Mouse (Mus musculus): ENCODE results near the gene Lama4. TPM values are rescaled to one million over a fixed set of nuclear protein-coding genes. Genes with fewer than 3 reads are reported as not detected.

The Lama4 gene
- total RNA-seq, 2 experiments from 2014 or later: not detected

DNA sequence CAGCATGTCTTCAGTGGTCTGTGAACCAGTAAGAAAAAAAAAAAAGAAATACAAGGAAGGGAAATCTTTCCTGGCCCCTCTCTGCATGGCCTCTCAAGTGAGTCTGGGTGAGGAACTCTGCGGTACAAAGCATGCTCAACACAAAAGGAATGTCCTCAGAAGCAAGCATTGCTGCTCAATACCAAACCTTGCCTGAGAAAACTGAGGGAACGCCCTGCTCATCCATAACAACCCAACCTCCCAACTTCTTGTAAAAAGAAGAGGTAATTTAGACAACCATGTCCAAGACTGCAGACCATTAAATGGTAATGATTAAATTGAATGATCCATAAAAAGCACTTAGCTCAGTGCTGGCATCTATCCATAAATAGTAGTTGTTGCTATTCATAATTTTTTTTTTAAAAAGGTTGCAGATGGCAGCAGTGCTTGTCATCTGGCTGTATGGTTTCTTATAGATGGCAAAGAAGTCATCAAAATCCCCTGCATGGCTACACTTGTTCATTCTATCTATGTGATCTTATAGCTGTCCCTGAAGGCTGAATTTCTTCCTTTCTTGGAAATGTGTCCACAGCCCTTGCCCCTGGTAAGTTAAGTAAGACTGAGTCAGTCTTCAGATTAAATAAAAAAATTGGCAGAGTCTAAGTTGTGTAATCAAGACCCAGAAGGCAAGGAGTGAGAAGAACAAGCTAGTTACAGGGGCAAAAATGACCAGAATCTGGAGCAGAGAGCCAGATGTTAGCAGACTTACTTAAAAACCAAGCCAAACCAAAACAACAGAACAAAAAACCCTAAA, 28.5 kb downstream of the Lama4 start:
- ATAC-seq (replicated peaks; ENCODE audit: low FRiP score, low TSS enrichment, poor library complexity, severe bottlenecking): no peak

GRCm38 (mm10) chr10:38994719-38995450, 29.6 kb downstream of the Lama4 start:
- no peak for ATAC-seq (replicated peaks; ENCODE audit: low FRiP score, low TSS enrichment, poor library complexity, severe bottlenecking)

GRCm38 (mm10) chr10:38995896-38996295, 30.6 kb downstream of the Lama4 start:
- no peak for ATAC-seq (replicated peaks; ENCODE audit: low FRiP score, low TSS enrichment, poor library complexity, severe bottlenecking)

GRCm38 (mm10) chr10:39000951-39001350, 35.6 kb downstream of the Lama4 start:
- ATAC-seq (replicated peaks; ENCODE audit: low FRiP score, low TSS enrichment, poor library complexity, severe bottlenecking): no peak

DNA sequence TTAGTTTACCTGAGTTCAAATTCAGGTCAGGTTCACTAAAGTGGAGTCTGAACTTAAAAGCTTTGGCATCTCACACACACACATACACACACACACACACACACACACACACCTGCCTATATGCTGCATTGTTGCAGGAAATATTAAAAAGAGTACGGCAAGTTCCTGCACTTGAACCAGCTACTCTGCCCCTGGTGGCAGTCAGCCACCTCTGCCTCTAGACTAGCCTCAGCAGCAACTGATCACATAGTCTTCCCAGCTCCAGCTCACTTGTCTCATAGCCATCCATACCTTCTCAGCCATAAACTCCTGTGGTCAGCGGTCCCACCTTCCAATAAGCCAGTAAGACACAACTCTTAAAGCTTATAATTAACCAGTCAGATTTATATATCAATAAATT, 37.2 kb downstream of the Lama4 start:
- ATAC-seq (replicated peaks; ENCODE audit: low FRiP score, low TSS enrichment, poor library complexity, severe bottlenecking): no peak

- no peak for ATAC-seq (replicated peaks; ENCODE audit: low FRiP score, low TSS enrichment, poor library complexity, severe bottlenecking)
Measured at GRCm38 (mm10) chr10:39003520-39003919, 38.2 kb downstream of the Lama4 start.

DNA sequence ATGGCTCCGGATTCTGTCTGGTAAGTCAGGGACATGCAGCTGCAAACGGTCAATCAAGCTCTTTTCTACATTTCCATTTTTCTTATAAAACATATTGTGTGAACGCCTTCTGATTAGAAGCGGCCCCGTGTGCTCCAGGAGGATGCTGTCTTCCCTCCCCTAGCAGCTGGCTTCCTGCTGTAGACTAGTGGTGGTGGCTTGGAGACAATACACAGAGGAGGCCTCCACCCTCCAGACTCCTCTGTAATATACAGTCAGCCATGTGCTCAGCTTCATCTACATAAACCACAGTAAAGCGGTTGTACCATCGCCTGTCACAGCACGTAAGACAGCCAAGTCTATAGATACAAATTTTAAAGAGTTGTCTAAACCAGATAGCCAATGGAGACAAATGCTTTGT, 40.2 kb downstream of the Lama4 start:
- ATAC-seq (replicated peaks; ENCODE audit: low FRiP score, low TSS enrichment, poor library complexity, severe bottlenecking): no peak

DNA sequence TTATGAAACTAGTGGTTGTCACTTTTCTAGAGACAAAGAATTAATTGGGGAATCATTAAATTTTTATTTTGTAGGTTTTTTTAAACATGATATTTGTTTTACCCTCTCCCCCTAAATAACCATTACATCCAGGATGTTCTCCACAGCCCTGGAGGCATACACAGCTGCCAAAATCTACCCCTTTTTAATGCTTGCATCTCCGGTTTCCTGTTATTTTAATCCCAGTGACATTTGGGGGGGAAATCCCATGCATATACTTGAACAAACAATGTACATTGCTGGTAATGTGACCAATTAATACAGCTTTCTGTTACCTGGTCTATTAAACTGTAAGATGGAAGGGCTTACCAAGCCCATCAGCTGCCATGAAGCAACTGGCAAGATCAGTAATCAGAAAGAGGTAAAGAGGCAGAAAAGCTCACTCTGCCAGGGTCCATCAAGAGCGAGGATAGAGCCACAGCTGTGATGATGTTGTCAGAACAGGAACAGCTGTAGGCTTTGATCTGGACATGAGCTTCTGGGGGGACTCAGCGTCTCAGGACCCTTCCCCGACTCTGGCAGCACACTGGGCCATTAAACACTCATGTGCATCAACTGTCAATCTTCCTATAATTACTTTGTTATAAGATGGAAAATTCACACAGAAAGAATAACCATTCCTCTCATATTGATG, 41.3 kb downstream of the Lama4 start:
- ATAC-seq (replicated peaks; ENCODE audit: low FRiP score, low TSS enrichment, poor library complexity, severe bottlenecking): no peak

DNA sequence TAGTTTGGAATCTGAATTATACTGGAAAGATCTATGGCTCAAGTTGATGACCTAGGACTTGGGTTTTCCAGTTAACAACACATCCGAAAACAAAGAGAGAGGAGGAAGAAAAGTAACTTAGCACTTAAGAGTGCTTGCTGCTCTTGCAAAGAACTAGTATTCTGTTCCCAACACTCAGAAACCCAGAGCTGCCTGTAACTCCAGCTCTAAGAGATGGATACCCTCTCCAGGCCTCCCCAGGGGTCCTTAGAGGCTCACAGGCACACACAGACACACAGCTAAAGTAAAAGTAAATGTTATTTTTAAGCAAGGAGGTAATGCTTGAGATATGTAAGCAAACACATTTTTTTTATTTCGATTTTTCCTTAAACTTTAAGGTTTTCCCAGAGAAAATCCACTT, 49.5 kb downstream of the Lama4 start:
- no peak for ATAC-seq (replicated peaks; ENCODE audit: low FRiP score, low TSS enrichment, poor library complexity, severe bottlenecking)

GRCm38 (mm10) chr10:39017986-39018385, 52.7 kb downstream of the Lama4 start:
- no peak for ATAC-seq (replicated peaks; ENCODE audit: low FRiP score, low TSS enrichment, poor library complexity, severe bottlenecking)

DNA sequence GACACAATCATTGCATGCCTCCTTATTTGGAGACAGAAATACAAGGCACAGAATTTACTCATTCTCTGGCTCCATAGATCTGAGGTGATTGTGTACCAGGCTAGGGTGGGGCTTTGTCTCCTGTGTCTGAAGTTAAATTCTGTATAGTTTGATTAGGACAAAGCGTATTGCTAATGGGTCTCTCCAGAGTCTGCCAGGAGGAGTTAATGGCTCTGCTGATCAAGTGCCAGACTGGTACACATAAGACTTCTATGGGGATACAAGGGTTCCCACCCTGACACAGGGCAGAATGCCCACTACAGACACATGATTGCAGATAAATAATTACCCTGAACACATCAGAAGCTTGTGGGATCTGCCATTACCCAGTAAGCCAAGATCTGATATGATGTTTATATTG, 53.3 kb downstream of the Lama4 start:
- ATAC-seq (replicated peaks; ENCODE audit: low FRiP score, low TSS enrichment, poor library complexity, severe bottlenecking): no peak

DNA sequence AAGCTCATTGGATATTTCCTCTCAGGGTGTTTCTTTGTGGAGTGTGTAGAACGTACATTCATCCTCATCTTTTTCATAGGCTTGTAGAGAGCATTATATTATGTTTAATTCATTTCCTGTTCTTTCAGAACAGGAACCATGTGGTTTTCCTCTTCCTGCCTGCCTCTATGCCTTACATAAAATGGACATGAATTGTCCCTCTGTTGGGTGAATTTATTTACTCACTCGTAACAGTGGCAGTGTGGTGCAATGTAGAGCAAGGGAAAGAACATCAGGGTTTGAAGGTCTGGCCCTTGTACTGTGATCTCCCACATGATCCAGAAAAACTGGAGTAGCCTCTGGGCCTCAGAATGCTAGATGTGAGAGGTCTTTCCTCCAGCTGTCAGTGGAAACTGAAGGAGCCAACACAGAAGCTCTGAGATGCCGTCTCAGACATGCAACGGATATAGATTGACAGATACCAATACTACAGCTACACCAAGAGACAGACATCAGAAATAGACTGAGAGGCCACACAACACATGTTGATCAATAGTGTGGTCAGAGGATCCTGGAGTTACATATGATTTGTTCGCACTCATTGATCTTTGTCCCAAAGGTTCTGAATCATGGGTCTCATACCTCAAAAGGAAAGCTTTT, 58.4 kb downstream of the Lama4 start:
- ATAC-seq (replicated peaks; ENCODE audit: low FRiP score, low TSS enrichment, poor library complexity, severe bottlenecking): no peak

GRCm38 (mm10) chr10:39026529-39026928, 61.2 kb downstream of the Lama4 start:
- no peak for ATAC-seq (replicated peaks; ENCODE audit: low FRiP score, low TSS enrichment, poor library complexity, severe bottlenecking)

DNA sequence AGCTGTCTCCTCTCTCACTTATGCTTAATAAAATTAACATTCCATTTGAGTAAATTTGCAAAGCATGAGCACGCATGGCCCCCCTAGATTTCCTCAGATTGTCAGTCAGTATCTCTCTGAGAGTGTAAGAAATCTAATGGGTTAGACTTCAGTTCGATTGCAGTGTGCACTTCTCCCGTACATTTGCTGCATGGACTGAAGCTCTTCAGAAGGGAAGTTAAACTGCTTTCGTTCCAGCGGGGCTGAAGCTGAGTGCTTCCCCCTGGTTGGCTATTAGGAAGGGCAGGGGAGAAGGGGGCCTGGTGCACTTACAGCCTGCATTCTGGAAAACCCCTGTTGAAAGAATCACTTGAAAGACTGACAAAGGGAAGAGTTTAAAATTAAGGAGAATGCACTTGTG, 61.7 kb downstream of the Lama4 start:
- no peak for ATAC-seq (replicated peaks; ENCODE audit: low FRiP score, low TSS enrichment, poor library complexity, severe bottlenecking)

DNA sequence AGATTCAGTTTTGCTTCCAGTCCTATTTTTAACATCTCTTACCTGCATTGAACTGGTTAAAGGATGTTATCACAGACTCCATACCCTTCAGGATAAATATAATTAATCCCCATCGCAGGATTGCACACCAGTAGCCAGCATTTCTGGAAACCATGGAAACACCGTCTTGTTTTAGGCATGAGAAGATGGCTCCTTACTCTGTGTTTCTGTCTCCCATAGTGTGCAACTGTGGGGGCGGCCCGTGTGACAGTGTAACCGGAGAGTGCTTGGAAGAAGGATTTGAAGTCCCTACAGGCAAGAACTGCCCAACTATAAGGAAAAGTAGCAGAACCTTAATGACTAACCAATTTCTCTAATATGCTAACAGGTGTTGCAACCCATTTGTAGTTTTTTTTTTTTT, 63.1 kb downstream of the Lama4 start:
- no peak for ATAC-seq (replicated peaks; ENCODE audit: low FRiP score, low TSS enrichment, poor library complexity, severe bottlenecking)

DNA sequence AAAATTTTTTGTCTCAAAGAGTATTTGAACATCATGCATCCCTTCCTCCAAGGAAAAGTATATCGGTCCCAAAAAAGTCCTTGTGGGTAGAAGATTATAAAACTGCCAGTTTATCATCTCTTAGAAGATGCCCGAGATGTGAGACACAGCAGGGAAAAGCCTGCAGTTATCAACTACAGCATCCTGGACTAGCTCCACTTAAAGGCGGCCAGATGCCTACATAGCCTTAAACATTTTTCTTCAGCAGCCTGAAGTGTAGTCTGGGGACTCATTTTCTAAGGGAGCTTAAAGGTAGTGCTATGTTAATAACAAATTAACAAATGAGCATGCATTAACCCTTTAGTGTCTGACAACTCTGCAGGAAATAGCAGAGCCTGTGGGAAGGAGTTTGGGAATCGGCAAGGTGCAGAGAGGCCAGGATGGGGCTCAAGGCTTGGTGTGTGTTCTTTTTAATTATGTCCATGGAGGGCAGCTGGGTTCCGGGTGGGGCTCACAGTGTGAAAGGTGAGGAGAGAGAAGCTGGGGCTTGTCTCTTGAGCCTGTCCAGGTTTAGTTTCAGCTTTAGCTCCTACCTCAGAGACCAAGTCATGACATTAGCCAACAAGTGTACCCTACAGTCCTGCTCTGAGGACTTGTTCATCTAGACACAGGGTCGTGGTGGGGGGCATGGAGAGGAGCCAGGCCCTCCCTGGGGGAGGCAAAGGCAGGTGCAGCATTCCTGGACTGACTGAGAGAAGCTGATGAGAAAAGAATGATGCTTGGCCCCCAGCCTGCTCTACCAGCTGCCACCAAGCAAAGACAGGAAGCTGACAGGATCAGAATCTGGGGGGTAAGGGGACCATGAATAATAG, 64.2 kb downstream of the Lama4 start:
- ATAC-seq (replicated peaks; ENCODE audit: low FRiP score, low TSS enrichment, poor library complexity, severe bottlenecking): no peak

- no peak for ATAC-seq (replicated peaks; ENCODE audit: low FRiP score, low TSS enrichment, poor library complexity, severe bottlenecking)
Measured at GRCm38 (mm10) chr10:39030148-39030685, 64.9 kb downstream of the Lama4 start.

GRCm38 (mm10) chr10:39039564-39039963, 74.2 kb downstream of the Lama4 start:
- ATAC-seq (replicated peaks; ENCODE audit: low FRiP score, low TSS enrichment, poor library complexity, severe bottlenecking): no peak

- no peak for ATAC-seq (replicated peaks; ENCODE audit: low FRiP score, low TSS enrichment, poor library complexity, severe bottlenecking)
Measured at GRCm38 (mm10) chr10:39040026-39040425, 74.7 kb downstream of the Lama4 start.
